Comparison of ENCODE assay signal across 15 mouse cellular contexts in genomic region chr11:76835868-76836267, GRCm38 (mm10). TPM values are rescaled to one million over a fixed set of nuclear protein-coding genes. Genes with fewer than 3 reads are reported as not detected.
DNase-seq lines count a peak whose midpoint lies in the region; ATAC-seq and TF ChIP-seq lines count a peak whose summit lies in the region.
"Had no signal": no experiment of that assay in that cellular context is flagged by ENCODE, and none has a peak within 500 bp of the region (broad histone marks: within the 10 kb centered on the region; RNA-seq: fewer than 3 reads in every experiment).

No protein-coding gene starts in this region.

- H3K27ac ChIP-seq in embryonic facial prominence, embryonic 13.5 days = peak overlapping the region; percentile 51
- no peak overlapping the region for H3K27ac ChIP-seq in embryonic facial prominence, embryonic 10.5 days (replicated peaks)
- peak overlapping the region; percentile 43; the same call in 1 of the 2 replicates for H3K27ac ChIP-seq in intestine, embryonic 14.5 days (ENCODE audit: low read depth)
- H3K27ac ChIP-seq in intestine, postnatal 0 days (ENCODE audit: low read depth, low read length) = no peak overlapping the region
- H3K27ac ChIP-seq in liver, embryonic 15.5 days (replicated peaks) = peak overlapping the region; percentile 58
- H3K27ac ChIP-seq: forebrain, embryonic 10.5 days; limb, embryonic 12.5 days; macrophage had no signal

- no peak overlapping the region for H3K9ac ChIP-seq in embryonic facial prominence, embryonic 13.5 days
- no peak overlapping the region for H3K9ac ChIP-seq in intestine, embryonic 14.5 days (ENCODE audit: low read length)
- H3K9ac ChIP-seq in intestine, postnatal 0 days (ENCODE audit: low read depth, low read length) = no peak overlapping the region
- H3K9ac ChIP-seq in liver, embryonic 15.5 days = no peak overlapping the region
- H3K9ac ChIP-seq: limb, embryonic 12.5 days had no signal

- WGBS in embryonic facial prominence, embryonic 13.5 days = 49% methylated on average over 5 of the region's 5 CpGs
- 67% methylated on average over 5 of the region's 5 CpGs for WGBS in embryonic facial prominence, embryonic 10.5 days
- WGBS in intestine, embryonic 14.5 days = 66% methylated on average over 5 of the region's 5 CpGs
- 82% methylated on average over 5 of the region's 5 CpGs for WGBS in intestine, postnatal 0 days
- 38% methylated on average over 5 of the region's 5 CpGs for WGBS in liver, embryonic 15.5 days (ENCODE audit: insufficient replicate concordance)

- no peak overlapping the region for H3K4me2 ChIP-seq in embryonic facial prominence, embryonic 13.5 days
- H3K4me2 ChIP-seq in intestine, embryonic 14.5 days (ENCODE audit: low read length) = no peak overlapping the region
- H3K4me2 ChIP-seq in intestine, postnatal 0 days (replicated peaks; ENCODE audit: low read depth) = no peak overlapping the region
- H3K4me2 ChIP-seq in liver, embryonic 15.5 days = peak overlapping the region; percentile 47
- H3K4me2 ChIP-seq: limb, embryonic 12.5 days had no signal

- H3K36me3 ChIP-seq in embryonic facial prominence, embryonic 13.5 days = peaks cover 10% of the 10 kb centered on the region
- H3K36me3 ChIP-seq in embryonic facial prominence, embryonic 10.5 days (replicated peaks) = peaks cover 18% of the 10 kb centered on the region
- peaks cover 16% of the 10 kb centered on the region; the same call in 1 of the 2 replicates for H3K36me3 ChIP-seq in intestine, embryonic 14.5 days (ENCODE audit: control insufficient read depth, insufficient read depth, low read length)
- H3K36me3 ChIP-seq in intestine, postnatal 0 days (ENCODE audit: control insufficient read depth, insufficient read depth) = peaks cover 9% of the 10 kb centered on the region; the same call in 1 of the 2 replicates
- H3K36me3 ChIP-seq in liver, embryonic 15.5 days (replicated peaks) = peaks cover 15% of the 10 kb centered on the region

- H3K4me1 ChIP-seq in embryonic facial prominence, embryonic 13.5 days = no peaks in the 10 kb centered on the region; the same call in 1 of the 2 replicates
- 0 out of 2 replicates have a peak, but pooled peaks cover 3% of the 10 kb centered on the region for H3K4me1 ChIP-seq in embryonic facial prominence, embryonic 10.5 days
- 0 out of 2 replicates have a peak, but pooled peaks cover 3% of the 10 kb centered on the region for H3K4me1 ChIP-seq in intestine, embryonic 14.5 days (replicated peaks; ENCODE audit: control insufficient read depth, insufficient read depth, low read length)
- no peaks in the 10 kb centered on the region for H3K4me1 ChIP-seq in intestine, postnatal 0 days (replicated peaks; ENCODE audit: control insufficient read depth, insufficient read depth, low read length)
- peaks cover 46% of the 10 kb centered on the region for H3K4me1 ChIP-seq in liver, embryonic 15.5 days (replicated peaks)
- H3K4me1 ChIP-seq: forebrain, embryonic 10.5 days; limb, embryonic 12.5 days had no signal

- intact Hi-C loops in left cerebral cortex, postnatal 4 days (cut with DNase I) = no loop called here

- H3K9me3 ChIP-seq in embryonic facial prominence, embryonic 13.5 days = no peaks in the 10 kb centered on the region
- H3K9me3 ChIP-seq in embryonic facial prominence, embryonic 10.5 days = no peaks in the 10 kb centered on the region
- H3K9me3 ChIP-seq in intestine, embryonic 14.5 days (ENCODE audit: control insufficient read depth, low read length) = no peaks in the 10 kb centered on the region
- H3K9me3 ChIP-seq in intestine, postnatal 0 days (ENCODE audit: control insufficient read depth) = no peaks in the 10 kb centered on the region
- no peaks in the 10 kb centered on the region for H3K9me3 ChIP-seq in liver, embryonic 15.5 days (replicated peaks)
- H3K9me3 ChIP-seq: forebrain, embryonic 10.5 days; limb, embryonic 12.5 days had no signal

- no peaks in the 10 kb centered on the region for H3K27me3 ChIP-seq in embryonic facial prominence, embryonic 13.5 days
- no peaks in the 10 kb centered on the region for H3K27me3 ChIP-seq in embryonic facial prominence, embryonic 10.5 days (replicated peaks; ENCODE audit: low read depth, poor library complexity, severe bottlenecking)
- H3K27me3 ChIP-seq in intestine, embryonic 14.5 days (replicated peaks; ENCODE audit: control insufficient read depth, insufficient read depth, low read length) = no peaks in the 10 kb centered on the region
- H3K27me3 ChIP-seq in intestine, postnatal 0 days (replicated peaks; ENCODE audit: control insufficient read depth, insufficient read depth, low read length) = no peaks in the 10 kb centered on the region
- H3K27me3 ChIP-seq in liver, embryonic 15.5 days = no peaks in the 10 kb centered on the region
- H3K27me3 ChIP-seq: limb, embryonic 12.5 days; Patski had no signal

- no peak for DNase-seq in embryonic facial prominence, embryonic 10.5 days (ENCODE audit: low spot score)
- peak; percentile 39 for DNase-seq in intestine, embryonic 14.5 days (ENCODE audit: low spot score)
- peak; percentile 32 to 36 for DNase-seq in cerebellum, postnatal 36 days
- no peak for DNase-seq in retina, embryonic 14.5 days (ENCODE audit: low spot score)
- no peak for DNase-seq in left cerebral cortex, postnatal 4 days
- DNase-seq: adrenal gland, adult 8-10 months; gastrocnemius, postnatal 14 days had no signal

- TF ChIP-seq CTCF in intestine, postnatal 0 days (IDR thresholded peaks at IDR 0.05; ENCODE audit: low read depth) = no peak

- no peak overlapping the region for H3K4me3 ChIP-seq in embryonic facial prominence, embryonic 13.5 days
- no peak overlapping the region for H3K4me3 ChIP-seq in embryonic facial prominence, embryonic 10.5 days
- H3K4me3 ChIP-seq in intestine, embryonic 14.5 days (ENCODE audit: low read depth, low read length) = no peak overlapping the region
- H3K4me3 ChIP-seq in intestine, postnatal 0 days (ENCODE audit: low read depth, low read length) = no peak overlapping the region
- H3K4me3 ChIP-seq in liver, embryonic 15.5 days (replicated peaks) = no peak overlapping the region
- H3K4me3 ChIP-seq: forebrain, embryonic 10.5 days; limb, embryonic 12.5 days had no signal

- ATAC-seq in embryonic facial prominence, embryonic 13.5 days (ENCODE audit: insufficient number of reproducible peaks, insufficient read depth, low FRiP score, low TSS enrichment, low read depth) = no peak
- ATAC-seq in intestine, embryonic 14.5 days (replicated peaks; ENCODE audit: low FRiP score, low TSS enrichment, low read depth) = no peak
- ATAC-seq in intestine, postnatal 0 days = no peak
- peak; percentile 72 for ATAC-seq in liver, embryonic 15.5 days (ENCODE audit: insufficient read depth)
- ATAC-seq: inflammation-experienced regulatory T-cells, adult 6 months; Patski had no signal

RNA-seq across cellular contexts. Expression of gene Cpd, which starts 10.9 kb away (rescaled TPM):
- polyA plus RNA-seq in embryonic facial prominence, embryonic 13.5 days (2015; fragmentation: Nextera tagmentation; extraction: Ambion mirVana) = 9.7 and 12.5 TPM in 2 replicates
- polyA plus RNA-seq in embryonic facial prominence, embryonic 10.5 days (2016; fragmentation: Nextera tagmentation; extraction: Ambion mirVana) = 7.9 and 8.5 TPM in 2 replicates
- 17.5 and 20.9 TPM in 2 replicates for polyA plus RNA-seq in intestine, embryonic 14.5 days (2014; fragmentation: Nextera tagmentation; extraction: Ambion mirVana)
- polyA plus RNA-seq in intestine, postnatal 0 days (2015; fragmentation: Nextera tagmentation; extraction: Ambion mirVana) = 10.1 and 11.0 TPM in 2 replicates
- 4.7 and 4.8 TPM in 2 replicates for polyA plus RNA-seq in liver, embryonic 15.5 days (2015; fragmentation: Nextera tagmentation; extraction: Ambion mirVana)
- 10 to 100 TPM; 56.8 to 56.9 TPM for total RNA-seq in left cerebral cortex, postnatal 4 days (2021)

Comparison
In these comparisons a context has a peak if more than half of its experiments do, and no peak if none do; other contexts are left out.
1. H3K27ac ChIP-seq: peak in embryonic facial prominence, embryonic 13.5 days (single experiment), intestine, embryonic 14.5 days (single experiment) and liver, embryonic 15.5 days (single experiment); none in embryonic facial prominence, embryonic 10.5 days (single experiment) and intestine, postnatal 0 days (single experiment).
2. DNase-seq: peak in intestine, embryonic 14.5 days (single experiment) and cerebellum, postnatal 36 days (2 of 2); none in embryonic facial prominence, embryonic 10.5 days (single experiment), retina, embryonic 14.5 days (single experiment) and left cerebral cortex, postnatal 4 days (single experiment).